Mouse (Mus musculus) MEL (cell line): ENCODE data around the gene Pitx2.

Source experiments
- CHD1 ChIP-seq: IDR thresholded peaks from 2 replicates; pipeline ENCODE4 v1.6.1; 2012; ENCODE audit warnings: low read depth, mild to moderate bottlenecking, inconsistent platforms, low read length, improper control_type of control experiment
- CHD2 ChIP-seq: IDR thresholded peaks from 2 replicates; pipeline ENCODE4 v1.6.1; 2011; ENCODE audit warnings: low read length, improper control_type of control experiment
- CTCF ChIP-seq, 3 experiments: IDR thresholded peaks in 2 of 3; conservative IDR thresholded peaks in 1 of 3; 2 replicates each; pipeline ENCODE4 v1.5.1; 2011 to 2012; ENCODE audit warnings: low read length in 3 of 3, low read depth in 2 of 3, mild to moderate bottlenecking in 2 of 3, improper control_type of control experiment in 1 of 3, inconsistent platforms in 1 of 3, mixed read lengths in 1 of 3, moderate library complexity in 1 of 3; ENCODE audit not compliant: control insufficient read depth in 1 of 3, insufficient read depth in 1 of 3, poor library complexity in 1 of 3, severe bottlenecking in 1 of 3
- EP300 ChIP-seq, 2 experiments: IDR thresholded peaks; 2 replicates each; pipeline ENCODE4 v1.6.1; 2011; ENCODE audit warnings: improper control_type of control experiment in 2 of 2, low read length in 2 of 2, low read depth in 1 of 2, mild to moderate bottlenecking in 1 of 2
- GABPA ChIP-seq: IDR thresholded peaks from 2 replicates; pipeline ENCODE4 v1.6.1; 2012; ENCODE audit warnings: low read depth, mild to moderate bottlenecking, inconsistent platforms, low read length, improper control_type of control experiment, moderate library complexity
- POLR2A ChIP-seq, 2 experiments: IDR thresholded peaks; 2 replicates each; pipeline ENCODE4 v1.6.1; 2011 to 2012; ENCODE audit warnings: low read length in 2 of 2, mild to moderate bottlenecking in 2 of 2, control low read depth in 1 of 2, improper control_type of control experiment in 1 of 2, low read depth in 1 of 2, moderate library complexity in 1 of 2; ENCODE audit not compliant: control insufficient read depth in 1 of 2, insufficient read depth in 1 of 2, poor library complexity in 1 of 2

DNA sequence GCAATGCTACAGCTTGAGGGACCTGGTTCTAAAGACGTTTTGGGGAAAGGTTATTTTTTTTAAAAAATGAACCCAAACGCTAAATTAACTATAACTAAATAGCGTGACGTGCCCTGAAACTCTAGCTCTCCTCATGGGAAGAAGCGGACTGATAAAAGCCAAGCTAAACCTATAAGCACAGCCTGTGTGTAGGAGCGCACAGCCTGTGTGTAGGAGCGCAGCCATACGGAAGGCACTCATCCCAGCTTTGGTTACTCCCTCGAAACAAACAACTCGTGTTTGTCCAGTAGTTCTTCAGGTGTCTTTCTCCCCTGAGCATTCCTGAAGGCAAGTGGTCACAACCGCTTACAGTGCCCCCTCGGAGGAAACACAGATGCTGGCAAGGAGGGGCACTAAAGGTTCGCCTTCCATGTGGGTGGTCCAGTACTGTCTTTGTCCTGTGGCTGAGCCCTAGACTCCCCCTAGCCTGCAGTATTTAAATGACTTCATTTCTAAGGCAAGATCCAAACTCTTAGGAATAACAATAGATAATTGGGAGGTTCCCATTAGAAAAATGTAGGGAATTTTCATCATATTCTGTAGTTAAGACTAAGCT, 39.1 kb downstream of the Pitx2 start:
- TF ChIP-seq CTCF (IDR thresholded peaks at IDR 0.05 in 2 of 3, conservative IDR thresholded peaks at IDR 0.05 in 1 of 3; ENCODE audit: control insufficient read depth in 1 of 3, insufficient read depth in 1 of 3, low read depth in 2 of 3, low read length in 3 of 3, poor library complexity in 1 of 3, severe bottlenecking in 1 of 3) (no peak), POLR2A (IDR thresholded peaks at IDR 0.05; ENCODE audit: control insufficient read depth in 1 of 2, insufficient read depth in 1 of 2, low read depth in 1 of 2, low read length in 2 of 2, poor library complexity in 1 of 2) (no peak), CHD2 (no peak), CHD1 (no peak), GABPA (no peak), EP300 (IDR thresholded peaks at IDR 0.05; ENCODE audit: low read depth in 1 of 2, low read length in 2 of 2) (no peak)
